Mouse (Mus musculus) small intestine, adult 2 months (tissue): ENCODE measurements around the gene Atp8b4. TPM values are rescaled to one million over a fixed set of nuclear protein-coding genes. Genes with fewer than 3 reads are reported as not detected.
A peak's percentile ranks its signal among the peaks of the same experiment; 100 is the strongest.

ENCODE experiments used
- H3K27ac ChIP-seq: fragments of 200-500 bp; 2 replicates; pipeline ENCODE4 v1.5.1; 2012; ENCODE audit warnings: low read depth, low read length, control low read depth, inconsistent platforms; ENCODE audit not compliant: insufficient read depth
- H3K27me3 ChIP-seq: fragments of 200-500 bp; 2 replicates; pipeline ENCODE4 v1.6.1; 2012; ENCODE audit warnings: mild to moderate bottlenecking, moderate library complexity, low read length, inconsistent platforms; ENCODE audit not compliant: control insufficient read depth, insufficient read depth
- H3K36me3 ChIP-seq: fragments of 200-500 bp; 2 replicates; pipeline ENCODE4 v1.6.1; 2012; ENCODE audit warnings: mild to moderate bottlenecking, low read length, control low read depth, inconsistent platforms; ENCODE audit not compliant: control insufficient read depth, insufficient read depth
- H3K4me1 ChIP-seq: fragments of 200-500 bp; 2 replicates; pipeline ENCODE4 v1.6.1; 2012; ENCODE audit warnings: low read length, inconsistent platforms, mixed read lengths; ENCODE audit not compliant: control insufficient read depth, insufficient read depth, insufficient read length
- H3K4me3 ChIP-seq: fragments of 200-500 bp; 2 replicates; pipeline ENCODE4 v1.5.1; 2012; ENCODE audit warnings: low read depth, mild to moderate bottlenecking, control low read depth, inconsistent platforms, low read length, moderate library complexity
- CTCF ChIP-seq: fragments of 200-500 bp; IDR thresholded peaks from 2 replicates; pipeline ENCODE4 v1.5.1; 2012; ENCODE audit warnings: low read depth, mild to moderate bottlenecking, control low read depth, inconsistent platforms, low read length, moderate library complexity, mixed read lengths; ENCODE audit not compliant: insufficient replicate concordance, insufficient read length; ENCODE audit errors: extremely low read depth
- POLR2A ChIP-seq: fragments of 200-500 bp; IDR thresholded peaks from 2 replicates; pipeline ENCODE4 v1.6.1; 2012; ENCODE audit warnings: low read depth, mild to moderate bottlenecking, control low read depth, inconsistent platforms, low read length, moderate library complexity
- WGBS: fragments of 180-500 bp; shearing (Covaris S2); methylation state at CpG from one replicate; pipeline ENCODE4 v1.1.7; 2018; 5-methylcytosine and 5-hydroxymethylcytosine counted together
- polyA plus RNA-seq: library from polyadenylated mRNA; depleted of rRNA; stranded (reverse); fragments of >200 nt; gene quantifications from 2 replicates; pipeline ENCODE4 v1.2.3, GENCODE M21; 2012

Atp8b4 gene
- polyA plus RNA-seq, 1 experiment, result 0.09 TPM

- no peaks in the 10 kb centered on the region for H3K27me3 ChIP-seq
- TF ChIP-seq POLR2A, result no peak
- TF ChIP-seq CTCF, result no peak
- no peak overlapping the region for H3K27ac ChIP-seq
- H3K36me3 ChIP-seq, result no peaks in the 10 kb centered on the region
- H3K4me3 ChIP-seq, result no peak overlapping the region
- 63% methylated on average over 6 of the region's 6 CpGs for WGBS
- no peaks in the 10 kb centered on the region; the same call in 1 of the 2 replicates for H3K4me1 ChIP-seq
Observed at GRCm38 (mm10) chr2:126515069-126515826, 14.8 kb upstream of the Atp8b4 start.

DNA sequence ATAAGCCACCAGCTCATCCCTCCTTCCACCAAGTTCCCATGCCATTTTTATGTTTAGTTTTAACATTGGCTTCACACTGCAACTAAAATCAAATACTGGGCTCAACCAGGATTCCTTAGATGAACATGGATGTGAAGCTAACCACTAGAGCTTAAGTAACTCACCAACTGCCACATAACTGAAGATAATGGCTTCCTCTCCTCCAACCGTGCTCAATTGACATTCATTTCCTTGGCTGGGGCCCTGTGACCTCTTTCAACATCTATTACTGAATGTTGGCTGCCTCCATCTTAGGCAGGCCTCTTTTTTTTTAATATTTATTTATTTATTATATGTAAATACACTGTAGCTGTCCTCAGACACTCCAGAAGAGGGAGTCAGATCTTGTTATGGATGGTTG, 7.8 kb upstream of the Atp8b4 start:
- H3K27ac ChIP-seq, result no peak overlapping the region
- TF ChIP-seq POLR2A (no peak), CTCF (no peak)
- no peaks in the 10 kb centered on the region for H3K36me3 ChIP-seq
- 49% methylated on average over 1 of the region's 1 CpGs for WGBS
- no peaks in the 10 kb centered on the region for H3K4me1 ChIP-seq
- no peaks in the 10 kb centered on the region for H3K27me3 ChIP-seq
- no peak overlapping the region for H3K4me3 ChIP-seq

- TF ChIP-seq CTCF (no peak), POLR2A (no peak)
- 86% methylated on average over 5 of the region's 5 CpGs for whole genome bisulfite sequencing
- no peak overlapping the region for H3K27ac ChIP-seq
Observed at GRCm38 (mm10) chr2:126507477-126507876, 7.0 kb upstream of the Atp8b4 start.

DNA sequence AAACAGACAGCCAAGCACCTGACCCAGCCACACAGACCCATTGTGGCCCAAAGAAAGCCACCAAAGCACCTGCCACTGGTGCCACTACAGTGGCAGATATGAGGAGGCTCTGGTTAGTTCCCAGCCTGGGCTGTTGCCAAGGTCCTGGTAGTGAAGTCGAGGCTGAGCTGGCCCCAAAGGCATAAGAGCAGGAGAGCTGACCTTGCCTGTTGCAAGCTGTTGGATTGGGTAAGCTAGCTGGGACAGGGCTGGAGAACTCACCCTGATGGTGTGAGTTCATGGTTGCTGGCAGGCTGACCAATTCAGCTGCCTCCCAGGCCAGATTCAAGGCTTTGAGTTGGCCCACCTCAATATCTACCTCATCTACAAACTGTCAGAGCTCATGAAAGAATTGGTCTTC, 4.7 kb upstream of the Atp8b4 start:
- Histone ChIP-seq H3K36me3 (no peaks in the 10 kb centered on the region), H3K27ac (no peak overlapping the region), H3K27me3 (no peaks in the 10 kb centered on the region), H3K4me1 (no peaks in the 10 kb centered on the region), H3K4me3 (no peak overlapping the region)
- 48% methylated on average over 1 of the region's 1 CpGs for WGBS
- TF ChIP-seq CTCF (no peak), POLR2A (no peak)

More at GRCm38 (mm10) chr2:126507477-126507876, 7.0 kb upstream of the Atp8b4 start:
- Histone ChIP-seq H3K4me1 (no peaks in the 10 kb centered on the region), H3K36me3 (no peaks in the 10 kb centered on the region), H3K4me3 (no peak overlapping the region), H3K27me3 (no peaks in the 10 kb centered on the region)

DNA sequence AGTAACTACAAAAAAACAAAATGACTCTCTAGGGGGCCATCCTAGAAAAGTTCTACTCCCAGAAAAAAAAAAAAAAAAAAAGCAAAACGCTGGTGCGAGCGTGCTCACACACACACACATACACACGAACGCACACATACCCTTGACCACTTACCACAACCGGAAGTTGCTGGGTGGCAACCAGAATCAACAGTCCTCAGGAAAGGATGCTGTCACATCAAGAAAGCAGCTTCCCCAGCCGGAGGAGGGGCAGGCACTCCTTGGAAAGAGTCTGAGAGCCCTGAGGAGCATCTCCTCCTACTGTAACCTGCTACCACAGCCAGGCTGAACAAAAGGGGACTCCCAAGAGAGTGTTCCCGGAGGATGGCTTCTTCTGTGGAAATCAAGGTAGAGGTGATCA, 744 bp downstream of the Atp8b4 start:
- TF ChIP-seq POLR2A (no peak), CTCF (no peak)
- H3K4me3 ChIP-seq, result peak overlapping the region; percentile 39
- WGBS, result 64% methylated on average over 8 of the region's 8 CpGs

GRCm38 (mm10) chr2:126498761-126499452, 1.6 kb downstream of the Atp8b4 start:
- WGBS, result 78% methylated on average over 11 of the region's 11 CpGs
- Histone ChIP-seq H3K27me3 (no peaks in the 10 kb centered on the region), H3K27ac (no peak overlapping the region), H3K4me1 (no peaks in the 10 kb centered on the region), H3K4me3 (no peak overlapping the region), H3K36me3 (no peaks in the 10 kb centered on the region)
- TF ChIP-seq CTCF (no peak), POLR2A (no peak)

More for the DNA sequence above, 744 bp downstream of the Atp8b4 start:
- Histone ChIP-seq H3K36me3 (no peaks in the 10 kb centered on the region), H3K27ac (no peak overlapping the region), H3K4me1 (no peaks in the 10 kb centered on the region), H3K27me3 (no peaks in the 10 kb centered on the region)

GRCm38 (mm10) chr2:126496838-126497237, 3.6 kb downstream of the Atp8b4 start:
- Histone ChIP-seq H3K36me3 (no peaks in the 10 kb centered on the region), H3K27ac (no peak overlapping the region), H3K27me3 (no peaks in the 10 kb centered on the region), H3K4me1 (no peaks in the 10 kb centered on the region), H3K4me3 (no peak overlapping the region)
- WGBS, result 75% methylated on average over 9 of the region's 9 CpGs
- no peak for TF ChIP-seq POLR2A
- no peak for TF ChIP-seq CTCF
